Mouse (Mus musculus): ENCODE results near the gene Rreb1.
"Not testable (repeated sequence)": the region's sequence is repeated elsewhere in the genome, so short reads cannot be mapped to it uniquely, and the experiment has no call there.

The Rreb1 gene

DNA sequence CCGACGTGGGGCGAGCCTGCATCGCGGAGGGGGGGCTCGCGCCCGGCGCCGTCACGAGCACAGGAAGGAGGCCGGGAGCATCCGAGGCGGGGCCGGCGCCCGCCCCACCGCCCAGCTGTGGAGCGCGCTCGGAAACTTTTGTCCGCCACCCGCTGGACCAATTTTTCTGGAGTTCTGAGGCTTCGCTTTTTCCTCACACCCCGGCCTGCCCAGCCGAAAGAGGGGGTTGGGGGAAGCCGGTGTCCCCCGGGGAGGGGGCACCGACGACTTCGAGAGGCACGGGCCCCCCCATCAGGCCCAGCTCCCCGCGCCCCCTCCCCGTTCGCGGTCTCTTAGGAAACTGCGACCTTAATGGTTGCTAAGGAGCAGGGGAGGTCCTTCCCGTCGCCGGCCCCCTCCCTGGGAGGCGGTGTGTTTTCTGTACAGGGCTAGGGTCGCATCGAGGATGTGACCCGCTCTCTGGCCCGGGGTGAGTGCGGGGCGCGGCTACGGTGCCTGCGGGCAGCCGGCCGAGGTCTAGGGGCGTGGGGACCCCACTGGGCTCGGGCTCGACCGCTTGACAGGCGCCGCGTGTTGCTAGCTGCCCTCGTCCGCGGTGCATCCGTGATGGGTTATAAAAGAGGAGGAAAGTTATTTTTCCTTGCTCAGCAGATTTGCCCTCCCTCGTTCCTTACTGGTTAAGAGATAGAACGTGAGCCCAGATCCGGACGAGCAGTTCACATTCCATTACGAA is 49.2 kb downstream of the Rreb1 start:
- peak in 1 of 2 experiments; percentile 21 for DNase-seq (ENCODE audit: low spot score in 2 of 2)

DNA sequence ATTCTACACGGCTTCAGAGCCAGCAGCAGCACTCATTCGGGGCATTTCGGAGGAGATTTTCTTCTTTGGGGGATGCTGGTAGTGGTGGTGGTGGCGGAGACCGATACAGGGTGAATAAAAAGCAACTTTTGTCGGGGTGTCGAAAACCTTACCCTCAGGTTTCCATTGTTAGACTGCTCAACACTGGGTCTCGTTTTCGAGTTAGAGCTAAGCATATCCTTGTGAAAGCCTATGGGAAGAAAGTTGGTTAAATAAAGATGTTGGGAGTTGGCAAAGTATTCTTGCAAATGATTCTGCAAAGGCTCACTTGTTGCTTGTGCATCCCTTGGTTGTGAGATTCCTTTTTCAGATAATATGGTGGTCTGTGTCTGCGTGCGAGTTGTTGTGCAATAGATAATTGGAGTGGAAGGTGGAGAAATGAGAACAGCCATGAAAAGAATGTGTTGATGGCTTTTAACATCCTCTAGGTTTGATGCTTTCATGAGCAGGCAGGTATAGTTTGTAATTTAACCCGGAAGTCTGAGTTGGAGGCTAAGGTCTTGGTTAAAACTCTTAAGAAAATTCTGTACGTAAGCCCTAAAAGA is 49.9 kb downstream of the Rreb1 start:
- no peak for DNase-seq (ENCODE audit: low spot score in 2 of 2)

DNA sequence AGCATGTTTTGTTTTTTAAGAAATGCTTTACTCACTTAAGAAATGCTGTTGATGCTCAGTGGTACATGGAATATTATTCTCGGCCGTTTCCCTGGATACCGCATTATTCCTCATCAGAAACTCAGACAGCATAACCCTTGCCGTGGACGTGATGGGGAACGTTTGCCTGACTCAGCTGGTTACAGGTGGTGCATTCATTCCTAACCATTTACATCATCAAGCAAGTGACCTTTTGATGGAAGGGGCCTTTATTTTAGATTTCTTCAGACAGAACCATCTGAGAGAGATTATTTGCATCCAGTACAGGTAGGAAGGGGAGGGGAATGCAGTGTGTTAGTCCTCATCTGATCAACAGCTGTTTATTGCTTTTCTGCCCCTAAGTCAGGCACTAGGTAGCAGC is 50.7 kb downstream of the Rreb1 start:
- no peak for DNase-seq (ENCODE audit: low spot score in 2 of 2)

DNA sequence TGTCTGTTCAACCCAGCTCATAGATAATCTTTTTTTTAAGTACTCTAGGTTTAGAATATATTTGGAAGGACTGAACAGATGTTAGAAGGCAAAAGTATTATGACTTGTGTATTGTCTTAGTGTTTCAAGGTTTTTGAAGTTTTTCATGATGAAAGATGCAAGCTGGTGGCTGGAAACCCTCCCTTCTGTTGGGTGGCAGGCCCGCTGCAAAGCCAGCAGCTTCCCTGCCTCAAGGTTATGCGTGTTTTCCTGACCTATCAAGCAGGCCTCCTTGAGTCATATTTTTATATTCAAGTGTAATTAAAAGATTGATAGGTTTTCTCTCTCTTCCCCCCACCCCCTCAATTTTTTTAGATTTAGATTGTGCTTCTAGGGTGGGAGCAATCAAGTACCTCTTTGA is 52.1 kb downstream of the Rreb1 start:
- no peak for DNase-seq (ENCODE audit: low spot score in 2 of 2)

DNA sequence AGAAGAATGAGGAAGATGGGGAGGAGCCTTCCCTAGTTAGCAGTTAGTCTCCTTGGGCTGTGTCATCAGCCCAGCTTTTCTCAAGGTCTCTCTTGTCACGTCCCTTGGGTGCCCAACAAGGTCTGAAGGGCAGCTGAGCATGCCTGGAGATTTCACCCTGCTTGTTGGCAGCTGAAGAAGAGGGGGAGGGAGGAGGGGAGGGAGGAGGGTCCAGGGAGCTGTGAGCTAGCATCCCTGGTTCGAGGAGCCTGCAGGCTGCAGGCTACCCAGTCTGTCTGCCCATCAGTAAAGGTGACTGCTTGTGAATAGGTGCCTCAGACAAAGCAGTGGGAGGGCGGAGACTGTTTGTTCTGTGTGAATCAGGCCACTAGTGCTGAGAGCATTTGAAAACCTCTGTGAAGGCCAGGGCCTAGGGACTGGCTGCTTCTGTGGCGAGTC is 52.7 kb downstream of the Rreb1 start:
- DNase-seq (ENCODE audit: low spot score in 2 of 2): no peak

DNA sequence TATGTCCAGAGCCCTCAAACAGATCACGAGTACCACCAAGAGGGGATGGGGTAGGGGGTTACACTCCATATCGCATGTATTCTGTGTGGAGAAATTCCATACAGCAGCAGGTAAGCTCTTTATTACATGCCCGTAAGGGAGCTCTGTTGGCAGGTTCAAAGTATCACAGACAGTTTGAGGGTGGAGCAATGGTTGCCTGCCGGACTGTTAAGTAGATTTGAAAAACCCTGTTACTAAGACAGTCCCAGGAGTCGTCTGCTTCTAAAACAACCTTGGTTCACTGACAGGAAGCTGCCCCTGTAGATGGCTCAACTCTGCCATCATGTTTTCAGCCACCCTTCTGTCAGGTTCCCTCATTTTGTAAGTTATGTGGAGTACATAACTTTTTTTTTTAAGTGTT is 54.3 kb downstream of the Rreb1 start:
- no peak for DNase-seq (ENCODE audit: low spot score in 2 of 2)

DNA sequence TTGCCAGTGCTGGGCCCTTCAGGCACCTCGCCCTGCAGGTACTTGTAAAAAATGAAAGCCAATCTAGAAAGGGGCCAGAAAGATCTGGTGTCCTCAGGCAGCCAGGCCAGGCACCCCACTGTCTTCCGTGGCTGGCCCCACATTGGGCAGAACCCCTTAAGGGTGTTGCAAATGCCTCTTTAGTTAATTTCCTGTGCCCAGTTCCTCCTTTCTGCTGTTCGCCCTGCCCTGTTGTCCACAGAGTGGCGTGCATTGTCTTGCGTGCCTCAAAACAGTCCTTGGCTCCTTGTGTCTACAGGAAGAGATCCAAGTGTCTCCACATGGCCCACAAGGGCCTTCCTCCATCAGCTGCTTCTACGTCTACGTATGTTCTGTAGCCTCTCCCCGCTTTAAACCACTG is 55.3 kb downstream of the Rreb1 start:
- no peak for DNase-seq (ENCODE audit: low spot score in 2 of 2)

DNA sequence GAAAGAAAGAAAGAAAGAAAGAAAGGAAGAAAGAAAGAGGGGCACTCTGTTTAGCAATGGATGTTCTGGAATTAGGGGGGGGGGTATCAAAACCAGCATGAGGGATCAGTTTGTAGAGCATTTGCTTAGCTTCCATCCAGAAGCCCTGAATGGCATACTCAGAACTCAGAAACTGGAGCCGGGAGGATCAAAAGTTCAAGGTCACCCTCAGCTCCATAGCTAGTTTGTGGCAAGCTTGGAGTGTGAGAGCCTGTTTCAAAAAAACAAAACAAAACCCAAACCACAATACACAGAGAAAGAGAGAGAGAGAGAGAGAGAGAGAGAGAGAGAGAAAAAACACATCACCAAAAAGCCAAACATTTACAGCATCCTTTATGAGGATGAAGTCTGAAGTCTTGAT is 57.1 kb downstream of the Rreb1 start:
- DNase-seq (ENCODE audit: low spot score in 2 of 2): no peak

DNA sequence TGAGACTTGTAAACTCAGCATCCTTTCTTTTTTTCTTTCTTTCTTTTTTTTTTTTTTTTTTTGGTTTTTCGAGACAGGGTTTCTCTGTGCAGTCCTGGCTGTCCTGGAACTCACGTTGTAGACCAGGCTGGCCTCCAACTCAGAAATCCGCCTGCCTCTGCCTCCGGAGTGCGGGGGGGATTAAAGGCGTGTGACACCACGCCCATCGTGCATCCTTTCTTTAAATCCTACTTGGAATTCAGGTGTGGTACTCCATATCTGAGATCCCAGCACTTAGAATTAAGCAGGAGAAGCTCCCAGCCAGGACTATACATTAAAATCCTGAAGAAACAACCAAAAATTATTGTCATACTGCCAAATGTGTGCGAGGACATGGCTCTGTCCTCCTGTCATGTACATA is 57.6 kb downstream of the Rreb1 start:
- DNase-seq (ENCODE audit: low spot score in 2 of 2): not testable (repeated sequence)

DNA sequence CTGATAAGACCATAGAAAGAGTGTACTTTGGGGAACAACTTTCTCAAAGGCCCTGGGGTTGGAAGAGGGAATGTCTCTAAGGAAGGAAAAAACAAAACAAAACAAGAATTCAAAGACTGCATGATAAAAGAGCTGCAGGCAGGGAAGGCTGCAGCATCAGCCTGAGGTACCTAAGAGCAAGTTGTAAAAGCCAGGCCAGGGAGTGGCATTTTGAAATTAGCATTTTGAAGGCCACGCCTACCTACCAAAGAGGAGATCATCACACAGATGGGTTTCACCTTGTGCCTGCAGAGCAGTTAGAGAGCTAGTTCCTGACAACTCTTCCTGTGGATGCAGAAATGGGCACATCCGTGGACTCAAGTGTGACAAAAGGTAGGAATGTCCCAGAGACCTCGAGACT is 59.2 kb downstream of the Rreb1 start:
- DNase-seq (ENCODE audit: low spot score in 2 of 2): no peak

DNA sequence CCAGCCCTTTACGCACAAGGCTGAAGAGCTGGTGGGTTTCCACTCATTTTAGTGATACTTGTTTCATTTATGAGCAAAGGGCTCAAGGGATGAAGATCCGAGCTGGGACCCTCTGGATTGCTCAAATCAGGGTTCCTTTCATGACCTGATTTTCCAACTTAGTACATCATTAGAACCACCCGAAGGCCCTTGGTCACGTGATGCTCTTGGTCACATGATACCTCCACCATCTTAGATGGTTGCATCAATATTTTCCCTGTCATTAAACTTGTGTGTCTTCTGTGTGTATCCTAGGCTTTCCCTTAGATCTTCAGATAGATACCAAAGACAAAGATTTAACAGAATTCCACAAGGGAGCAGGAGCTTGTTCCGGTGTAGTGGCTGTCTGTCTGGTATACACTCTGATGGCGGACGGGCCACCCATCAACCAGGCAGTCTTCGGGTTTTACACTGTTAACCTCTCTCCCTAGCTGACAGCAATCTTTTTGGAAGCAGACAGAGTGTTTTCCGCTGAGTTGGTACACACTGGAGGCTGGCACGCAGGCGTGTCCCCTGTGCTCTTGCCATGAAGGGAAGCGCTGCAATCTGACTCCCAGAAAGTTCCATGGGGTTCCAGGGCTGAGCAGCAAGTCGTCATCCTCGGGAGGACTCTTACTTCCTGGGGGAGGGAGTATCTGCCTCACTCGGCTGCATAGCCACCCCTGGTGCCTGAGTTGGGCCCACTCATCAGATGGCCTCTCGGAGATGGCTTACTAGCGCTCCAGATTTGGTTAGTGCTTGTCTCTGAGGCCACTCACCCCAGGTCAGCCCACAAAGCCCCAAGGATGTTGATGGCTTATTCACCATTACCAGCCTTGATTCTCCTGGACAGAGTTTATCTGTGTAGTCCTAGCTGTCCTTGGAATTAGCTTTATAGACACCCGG is 60.3 kb downstream of the Rreb1 start:
- DNase-seq (ENCODE audit: low spot score in 2 of 2): no peak

DNA sequence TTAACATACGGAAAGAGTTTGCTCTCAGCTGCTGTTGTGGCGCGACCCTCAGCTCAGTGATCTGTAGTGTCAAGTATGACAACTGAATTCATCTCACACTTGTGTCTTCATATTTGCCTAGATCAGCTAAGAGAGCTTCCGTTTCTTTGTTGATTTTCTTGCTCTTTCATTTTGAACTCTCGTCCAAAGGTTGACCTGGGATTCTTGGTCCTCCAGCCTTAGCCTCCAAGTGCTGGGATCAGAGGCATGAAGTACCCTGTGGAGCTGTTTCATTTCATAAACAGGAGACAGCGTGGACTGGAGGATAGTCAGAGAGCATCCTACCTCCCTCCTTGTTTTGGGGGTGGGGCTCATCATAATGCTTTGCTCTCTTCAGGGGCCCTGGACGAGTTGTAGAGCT is 65.0 kb downstream of the Rreb1 start:
- DNase-seq (ENCODE audit: low spot score in 2 of 2): no peak

DNA sequence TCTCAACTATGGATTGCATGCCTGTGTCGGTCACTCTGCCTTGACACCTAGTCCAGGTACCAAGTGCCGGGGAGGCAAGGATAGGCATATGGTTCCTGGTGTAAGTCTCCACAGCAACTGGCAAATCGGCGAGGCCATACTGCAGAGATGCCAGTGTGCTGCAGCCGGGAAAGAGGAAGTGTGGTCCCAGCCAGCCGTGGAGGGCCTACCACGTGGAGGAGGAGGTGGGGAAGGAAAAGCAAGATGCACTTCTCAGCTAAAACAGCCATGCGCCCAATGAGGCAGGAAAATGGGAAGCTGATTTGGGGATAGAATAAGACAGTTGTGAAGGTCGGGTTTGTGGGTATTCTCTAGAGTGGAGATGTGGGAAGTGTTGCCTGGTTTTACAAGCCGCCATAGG is 65.6 kb downstream of the Rreb1 start:
- no peak for DNase-seq (ENCODE audit: low spot score in 2 of 2)

DNA sequence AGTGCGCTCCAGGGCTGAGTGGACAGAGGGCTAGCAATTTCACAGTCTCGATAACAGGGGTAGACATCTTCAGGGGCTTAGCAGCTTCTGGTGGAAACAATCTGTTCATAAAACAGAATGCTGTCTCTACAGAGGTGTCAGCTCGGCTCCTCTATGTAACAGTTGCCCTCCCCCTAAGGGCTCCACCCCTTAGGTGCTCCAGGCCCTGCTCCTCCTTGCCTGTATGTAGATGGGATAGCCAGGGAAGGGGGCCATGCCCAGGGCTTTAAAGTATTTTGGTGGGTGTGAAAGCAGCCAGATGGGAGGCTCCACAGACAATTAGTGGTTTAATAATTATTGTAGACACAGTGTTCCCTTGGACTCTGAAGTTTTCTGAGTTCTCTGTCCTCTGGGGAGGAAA is 67.0 kb downstream of the Rreb1 start:
- DNase-seq (ENCODE audit: low spot score in 2 of 2): no peak

DNA sequence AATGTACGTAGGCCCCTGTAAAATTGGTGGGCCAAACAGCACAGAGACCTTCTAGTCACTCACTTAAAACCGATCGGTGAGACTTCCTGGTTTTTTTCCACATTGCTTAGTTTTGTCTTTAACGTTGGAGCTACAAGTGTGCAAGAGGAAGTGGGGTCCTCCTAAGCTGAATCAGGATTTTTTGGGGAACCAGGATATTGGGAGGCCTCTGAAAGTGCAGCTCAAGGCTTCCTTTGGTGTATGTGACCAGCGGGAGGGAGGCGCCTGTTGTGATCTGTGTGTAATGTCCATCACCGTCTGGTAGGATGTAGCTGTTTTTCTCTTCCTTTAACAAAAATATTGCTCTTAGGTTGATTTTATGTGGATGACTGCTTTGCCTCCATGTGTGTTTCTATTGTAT is 67.4 kb downstream of the Rreb1 start:
- DNase-seq (ENCODE audit: low spot score in 2 of 2): no peak

DNA sequence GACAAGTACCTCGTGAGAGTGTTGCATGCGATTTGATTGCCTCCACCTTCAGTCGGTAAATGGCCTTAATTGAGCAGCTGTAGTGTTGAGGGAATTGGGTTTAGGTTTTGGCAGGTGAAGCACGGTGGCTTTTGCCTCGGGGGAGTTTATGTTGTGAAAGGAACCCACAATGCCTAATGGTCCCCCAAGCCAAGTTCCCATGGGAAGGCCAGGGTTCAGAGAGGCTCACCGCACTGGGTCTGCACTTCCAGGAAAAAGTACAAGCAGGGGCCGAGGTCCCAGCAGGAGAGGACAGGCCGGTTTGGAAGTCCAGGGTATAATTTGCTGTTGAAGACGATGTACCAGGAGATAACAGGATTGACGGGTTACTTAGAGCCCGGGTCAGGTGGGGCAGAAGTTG is 68.3 kb downstream of the Rreb1 start:
- no peak for DNase-seq (ENCODE audit: low spot score in 2 of 2)

DNA sequence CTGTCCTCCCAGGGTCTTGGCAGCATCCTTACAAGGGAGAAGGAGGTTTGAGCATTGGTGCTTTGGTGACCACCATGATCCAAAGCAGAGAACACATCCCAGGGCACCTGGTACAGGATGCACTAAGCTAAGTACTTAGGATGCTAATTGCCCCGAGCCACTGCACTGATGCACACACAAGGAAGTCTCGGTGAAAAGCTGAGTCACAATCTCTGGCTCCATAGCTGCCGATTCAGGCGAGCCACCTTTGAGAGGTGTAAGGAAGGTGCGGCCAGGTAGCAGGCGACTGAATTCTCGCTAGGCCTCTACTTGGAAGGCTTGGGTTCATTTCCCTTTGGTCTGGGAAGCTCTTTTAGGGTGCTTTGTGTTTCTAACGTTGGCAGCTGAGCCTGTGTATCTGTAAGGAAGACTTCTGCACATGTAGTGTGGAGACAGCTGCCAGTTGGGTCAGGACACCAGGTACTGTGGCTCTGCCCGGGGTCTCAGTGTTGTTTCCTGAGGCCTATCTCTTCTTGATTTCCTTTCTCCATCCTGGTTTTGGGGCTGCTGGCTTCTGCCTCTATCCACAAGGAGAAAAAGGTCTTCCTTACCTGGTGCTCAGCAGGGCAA is 68.9 kb downstream of the Rreb1 start:
- DNase-seq (ENCODE audit: low spot score in 2 of 2): no peak

DNA sequence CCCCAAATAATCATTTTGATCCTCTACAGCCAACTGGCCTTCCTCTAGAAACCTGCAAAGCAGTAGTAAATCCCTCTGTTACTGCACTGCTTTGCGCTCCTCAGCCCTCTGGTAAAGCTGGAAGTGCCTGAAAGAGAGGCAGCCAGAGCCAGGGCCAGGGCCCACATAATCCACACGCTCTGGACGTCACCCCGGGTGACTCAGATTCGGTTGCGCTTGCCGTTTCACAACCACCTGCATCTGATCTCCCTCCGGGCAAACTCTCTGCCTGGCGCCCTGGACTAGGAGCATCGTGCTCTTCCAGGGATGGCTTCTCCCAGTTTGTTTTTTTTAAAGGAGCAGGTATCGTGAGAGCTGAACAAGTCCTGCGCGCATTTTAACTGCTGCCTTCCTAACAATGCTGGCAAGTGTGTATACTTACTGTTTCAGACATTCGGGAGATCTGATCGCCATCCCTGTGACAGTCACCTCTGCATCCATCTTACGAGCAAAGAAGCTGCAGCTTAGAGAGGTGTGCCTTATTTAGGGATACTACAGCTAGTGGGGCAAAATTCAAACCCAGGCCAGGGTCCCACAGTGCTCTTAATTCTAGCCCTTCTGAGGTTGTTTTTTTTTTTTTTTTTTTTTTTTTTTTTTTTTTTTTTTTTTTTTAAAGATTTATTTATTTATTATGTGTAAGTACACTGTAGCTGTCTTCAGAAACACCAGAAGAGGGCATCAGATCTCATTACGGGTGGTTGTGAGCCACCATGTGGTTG is 69.6 kb downstream of the Rreb1 start:
- no peak for DNase-seq (ENCODE audit: low spot score in 2 of 2)

DNA sequence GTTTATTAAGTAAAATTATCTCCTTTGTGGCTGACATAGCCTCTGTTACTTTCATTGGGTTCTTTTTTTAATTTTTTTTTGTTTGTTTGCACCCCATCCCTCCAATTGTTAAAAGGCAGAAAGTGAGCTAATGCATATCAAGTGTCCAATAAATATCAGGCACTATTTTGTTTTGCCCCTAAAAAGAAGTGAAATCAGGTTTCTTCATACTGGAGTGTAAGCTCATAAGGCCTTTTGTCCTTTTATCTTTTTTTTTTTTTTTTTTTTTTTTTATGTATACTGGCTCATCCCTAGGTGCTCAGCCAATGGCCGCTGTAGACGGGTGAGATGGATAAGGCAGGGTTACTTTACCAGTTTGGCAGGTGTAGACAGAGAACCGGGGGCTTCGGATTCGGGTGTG is 70.2 kb downstream of the Rreb1 start:
- no peak for DNase-seq (ENCODE audit: low spot score in 2 of 2)

DNA sequence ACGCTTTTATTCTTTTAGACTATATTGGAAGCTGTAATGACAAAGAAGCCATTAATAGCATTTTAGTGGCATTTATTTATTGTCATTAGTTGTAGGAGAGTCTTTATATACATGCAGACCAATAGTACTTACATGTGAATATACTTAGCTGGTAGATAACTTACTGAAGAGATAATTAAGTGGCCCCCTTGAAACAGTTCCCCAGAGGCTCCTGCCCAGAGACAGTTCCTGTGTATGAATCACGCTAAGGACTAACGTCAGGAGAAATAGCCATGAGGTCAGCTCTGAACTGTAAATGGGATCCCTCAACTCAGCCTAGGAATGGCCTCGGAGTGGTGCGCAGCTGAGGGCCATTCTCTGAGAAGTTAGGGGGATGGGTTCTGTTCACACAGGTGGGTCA is 73.4 kb downstream of the Rreb1 start:
- DNase-seq (ENCODE audit: low spot score in 2 of 2): no peak

DNA sequence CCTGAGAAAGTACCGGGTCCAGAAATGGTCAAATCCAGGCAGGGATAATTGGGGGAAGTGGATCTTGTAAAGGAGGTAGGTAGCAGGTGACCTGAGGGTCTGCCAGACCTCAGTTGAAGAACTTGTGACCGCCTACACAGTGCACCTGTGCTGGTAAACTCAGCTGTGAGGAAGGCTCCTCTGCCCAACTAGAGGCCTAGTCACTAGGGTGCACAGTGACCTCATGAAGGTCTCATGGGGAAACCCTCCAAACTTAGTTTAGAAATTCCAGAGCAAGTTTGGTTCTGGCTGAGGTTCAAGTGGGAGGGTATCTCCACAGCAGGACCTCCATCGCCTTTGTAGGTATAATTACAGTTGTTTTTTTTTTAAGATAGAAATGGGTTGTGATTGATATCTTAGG is 74.7 kb downstream of the Rreb1 start:
- DNase-seq (ENCODE audit: low spot score in 2 of 2): no peak

DNA sequence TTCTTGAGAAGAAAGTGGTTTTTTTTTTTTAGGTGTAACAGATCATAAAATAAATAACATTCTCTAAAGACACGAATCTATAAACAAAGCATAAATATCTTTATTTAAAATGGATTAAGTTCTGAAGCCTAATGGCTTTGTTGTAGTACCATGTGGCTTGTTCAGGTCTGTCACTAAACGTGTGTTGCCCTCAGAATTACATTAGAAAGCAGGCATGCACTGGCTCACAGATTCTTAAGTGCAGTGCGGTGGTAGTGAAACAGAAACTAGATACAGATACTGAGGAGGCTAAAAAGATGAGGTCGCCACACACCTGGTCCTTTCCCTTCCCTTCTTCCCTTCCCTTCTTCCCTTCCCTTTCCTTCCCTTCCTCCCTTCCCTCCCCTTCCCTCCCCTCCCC is 75.2 kb downstream of the Rreb1 start:
- no peak for DNase-seq (ENCODE audit: low spot score in 2 of 2)
